Mouse (Mus musculus) heart, adult 8-10 months (tissue): Measurements from ENCODE around the gene Aldh1a3. TPM values are rescaled to one million over a fixed set of nuclear protein-coding genes. Genes with fewer than 3 reads are reported as not detected.

Experiments
- DNase-seq: peaks from one replicate; pipeline ENCODE4 v3.0.0; 2022; ENCODE audit warnings: low spot score
- total RNA-seq, 4 experiments: library from RNA; stranded (reverse); gene quantifications; 2 replicates each; pipeline ENCODE4 v1.2.4; 2022

The Aldh1a3 gene
- 1 to 10 TPM in 3 of 4 experiments, under 1 TPM in 1; 0.90 to 1.4 (median 1.2) TPM for total RNA-seq

DNA sequence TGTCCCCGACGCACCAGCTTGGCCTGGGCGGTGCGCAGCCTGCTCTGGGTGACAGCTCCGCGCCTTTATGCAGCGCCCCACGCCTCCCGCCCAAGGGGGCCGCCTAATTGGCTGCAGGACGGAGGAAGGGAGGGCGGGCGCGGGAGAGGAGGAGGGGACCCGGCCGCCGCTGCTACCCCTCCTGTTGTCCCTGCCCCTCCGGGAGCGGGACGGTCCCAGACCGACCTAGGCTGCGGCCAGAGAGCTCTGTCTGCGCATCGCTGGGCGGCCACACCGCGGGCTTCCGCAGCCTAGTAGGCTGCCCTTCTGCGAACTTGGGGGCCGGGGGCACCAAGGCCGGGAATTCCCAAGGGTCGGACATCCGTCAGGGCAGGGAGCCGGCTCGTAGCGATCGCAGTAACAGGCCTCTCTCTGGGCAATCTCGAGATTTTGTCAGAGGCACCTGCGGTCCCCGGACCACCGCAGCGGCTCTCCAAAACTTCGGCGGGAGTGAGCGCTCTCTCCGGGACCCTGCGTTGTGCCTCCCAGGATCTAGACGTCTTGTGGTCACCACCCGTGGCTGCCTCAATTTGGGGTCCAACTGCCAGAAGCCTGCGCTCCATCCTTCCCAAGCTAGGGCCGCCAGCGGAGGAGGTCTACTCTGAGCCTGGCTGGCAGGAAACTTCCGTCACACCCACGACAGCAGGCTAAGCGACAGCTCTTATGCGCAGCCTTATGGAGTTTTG is at the start of gene Aldh1a3:
Aldh1a3 (minus strand) TSS at position 81 of the 725 bp plus-strand sequence.
- DNase-seq = no peak

DNA sequence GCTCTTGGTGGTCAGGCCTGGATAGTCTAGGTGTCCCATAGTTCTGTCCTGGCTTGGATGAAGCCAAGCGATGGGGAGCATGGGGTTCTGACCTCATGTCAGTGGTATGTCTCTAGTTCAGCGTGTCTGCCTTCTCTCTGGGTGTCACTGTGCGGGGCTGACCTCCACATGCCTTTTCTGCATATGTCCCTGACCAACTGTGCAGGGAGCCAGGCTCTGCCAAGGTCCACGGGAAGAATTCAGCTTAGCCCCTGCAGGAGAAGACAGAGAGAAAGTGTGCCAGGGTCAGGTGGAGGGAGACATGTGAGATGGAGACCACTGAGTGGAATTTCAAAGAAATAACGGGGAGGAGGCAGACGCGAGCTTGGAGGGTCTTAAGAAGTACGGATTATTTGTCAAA is 49.0 kb upstream of the Aldh1a3 start:
- no peak for DNase-seq

DNA sequence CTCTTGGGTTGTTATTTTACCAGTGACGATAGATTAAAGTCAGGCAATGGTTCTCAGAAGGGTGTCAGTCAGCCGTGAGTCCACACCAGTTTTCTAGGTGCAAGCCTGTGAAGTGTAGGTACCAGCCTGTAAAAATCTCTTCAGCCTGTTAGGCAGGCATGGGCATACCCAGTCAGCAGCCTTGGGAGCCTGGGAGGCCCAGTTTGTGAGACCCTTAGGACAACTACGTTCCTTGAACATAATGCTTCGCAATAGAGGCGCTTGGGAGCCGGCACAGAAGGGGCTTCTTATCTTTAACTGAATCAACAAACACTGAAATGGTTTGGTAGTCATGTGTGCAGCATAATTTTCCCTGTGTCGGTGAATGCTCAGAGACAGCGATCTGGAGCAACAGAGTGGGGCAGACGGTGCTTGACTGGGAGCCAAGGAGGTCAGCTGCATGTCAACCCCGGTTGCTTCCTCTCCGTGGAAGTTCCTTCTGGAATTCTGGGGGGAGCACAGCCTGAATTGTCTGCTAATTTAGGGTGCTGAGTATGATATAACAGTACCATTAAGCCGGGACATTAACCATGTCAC is 44.4 kb upstream of the Aldh1a3 start:
- DNase-seq = no peak

DNA sequence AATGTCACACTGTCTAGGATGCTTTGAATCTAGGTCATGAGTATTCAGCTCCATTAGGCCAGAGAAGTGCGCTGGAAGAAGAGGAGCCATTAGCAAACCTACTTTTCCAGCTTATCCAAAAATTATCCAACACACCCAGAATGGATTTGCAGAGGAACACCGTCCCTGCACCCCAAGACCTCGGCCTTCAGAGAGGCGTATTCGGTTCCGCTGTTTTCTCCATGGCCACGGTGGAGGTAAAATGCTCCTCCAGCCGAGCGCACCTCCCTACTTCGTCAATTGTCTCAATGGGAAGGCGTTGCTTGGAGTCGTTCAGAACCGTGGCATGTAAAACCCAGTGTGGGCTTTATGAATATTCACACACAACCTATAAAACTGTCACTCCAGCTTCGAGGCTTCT is 39.3 kb upstream of the Aldh1a3 start:
- DNase-seq = no peak

DNA sequence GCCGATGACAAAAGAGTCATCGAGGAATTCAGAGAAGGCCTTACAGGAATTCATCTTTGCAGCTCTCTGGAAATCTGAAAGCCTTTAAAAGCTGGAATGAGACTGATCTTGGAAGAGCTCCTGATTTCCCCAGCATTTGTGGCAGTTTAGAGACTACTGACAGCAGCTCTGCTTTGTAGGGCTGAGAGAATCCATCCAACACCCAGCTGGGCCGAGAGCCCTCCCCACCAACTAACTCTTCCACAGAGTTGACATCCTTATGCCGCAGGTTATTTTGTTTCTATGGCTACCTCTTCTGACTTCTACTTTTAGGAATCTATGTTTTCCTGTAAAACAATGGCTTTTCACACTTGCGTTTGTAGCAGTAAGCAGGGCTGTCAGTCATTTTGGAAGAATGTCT is 37.9 kb upstream of the Aldh1a3 start:
- DNase-seq = no peak

DNA sequence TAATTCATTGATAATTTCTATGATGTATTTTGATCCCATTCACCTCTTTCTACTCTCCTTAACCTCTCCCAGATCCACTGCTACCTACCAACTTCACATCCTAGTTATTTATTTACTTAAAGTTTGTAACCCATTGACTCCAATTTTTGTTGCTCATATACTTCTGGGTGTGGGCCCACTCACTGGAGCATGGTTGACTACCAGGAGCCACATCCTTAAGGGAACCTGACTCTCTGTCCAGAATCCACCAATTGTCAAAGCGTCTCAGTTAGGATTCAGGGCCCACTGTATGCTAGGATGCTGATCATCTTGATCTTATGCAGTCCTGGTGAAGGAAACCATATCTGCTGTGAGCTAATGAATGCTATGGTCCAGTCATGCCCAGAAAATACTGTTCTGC is 35.8 kb upstream of the Aldh1a3 start:
- no peak for DNase-seq

DNA sequence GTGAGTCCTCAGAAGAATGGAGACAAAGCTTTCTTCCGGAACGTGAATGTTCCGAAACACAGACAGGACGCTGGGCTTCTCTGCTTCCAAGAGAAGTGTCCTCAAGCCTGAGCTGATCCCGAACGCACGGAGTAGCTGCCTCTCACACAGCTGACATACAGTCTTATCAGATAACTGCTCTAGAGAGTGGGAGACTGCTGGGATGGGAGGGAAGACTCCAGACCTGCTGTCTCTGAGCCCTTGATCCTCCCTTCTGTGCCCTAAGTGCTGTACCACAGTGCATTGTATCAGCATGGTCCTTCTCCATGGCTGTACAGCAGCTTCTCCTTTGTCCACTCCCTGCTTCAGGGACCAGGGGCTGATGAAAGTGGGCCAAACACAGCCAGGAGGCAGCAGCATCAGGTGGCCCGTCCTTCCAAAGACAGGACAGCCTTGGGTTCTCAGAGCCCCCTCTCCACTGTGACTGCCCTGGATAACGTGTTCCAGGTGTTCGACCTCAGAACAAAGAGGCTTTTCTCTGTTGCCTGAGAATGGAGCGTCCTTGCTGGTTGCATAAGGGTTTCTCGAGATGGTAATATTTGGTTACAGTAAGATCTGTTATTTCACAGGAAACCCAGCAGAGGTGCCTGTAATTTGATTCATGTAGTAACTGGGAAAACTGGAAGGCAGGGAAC is 24.4 kb upstream of the Aldh1a3 start:
- no peak for DNase-seq

DNA sequence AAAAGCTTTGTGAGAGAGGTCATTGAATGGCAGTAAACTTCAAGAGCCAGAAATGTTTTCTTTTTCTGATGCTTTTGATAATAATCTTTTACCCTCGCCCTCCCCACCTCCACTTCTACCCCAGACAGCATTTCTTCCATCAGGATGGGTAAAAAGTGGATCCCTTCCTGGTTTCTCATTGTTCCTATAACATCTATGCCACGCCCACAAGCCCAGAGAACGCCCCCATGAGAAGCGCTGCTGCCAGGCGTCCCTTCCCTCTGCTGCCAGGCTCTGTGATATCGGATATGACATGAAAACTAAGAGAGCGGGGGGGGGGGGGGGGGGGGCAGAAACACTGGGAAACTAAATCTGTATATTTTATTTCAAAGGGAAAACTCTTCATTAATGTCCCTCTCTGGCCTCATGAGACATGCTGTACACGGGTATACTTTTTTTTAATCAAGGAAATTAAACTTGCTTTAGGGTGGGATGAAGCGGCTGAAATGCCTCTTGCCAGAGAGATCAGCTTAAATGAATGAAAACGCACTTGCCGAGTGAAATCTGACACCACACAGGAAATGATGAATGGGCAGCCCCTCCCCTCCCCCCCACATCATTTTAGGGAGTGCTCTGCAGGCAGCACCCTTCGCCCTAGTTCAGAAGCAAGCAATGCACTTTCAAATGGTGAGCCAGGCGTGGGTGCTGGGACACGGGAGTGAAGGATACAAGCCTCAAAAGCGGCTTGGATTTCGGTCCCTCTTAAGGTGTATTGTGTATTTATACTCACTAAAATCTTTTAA is 22.8 kb upstream of the Aldh1a3 start:
- no peak for DNase-seq

DNA sequence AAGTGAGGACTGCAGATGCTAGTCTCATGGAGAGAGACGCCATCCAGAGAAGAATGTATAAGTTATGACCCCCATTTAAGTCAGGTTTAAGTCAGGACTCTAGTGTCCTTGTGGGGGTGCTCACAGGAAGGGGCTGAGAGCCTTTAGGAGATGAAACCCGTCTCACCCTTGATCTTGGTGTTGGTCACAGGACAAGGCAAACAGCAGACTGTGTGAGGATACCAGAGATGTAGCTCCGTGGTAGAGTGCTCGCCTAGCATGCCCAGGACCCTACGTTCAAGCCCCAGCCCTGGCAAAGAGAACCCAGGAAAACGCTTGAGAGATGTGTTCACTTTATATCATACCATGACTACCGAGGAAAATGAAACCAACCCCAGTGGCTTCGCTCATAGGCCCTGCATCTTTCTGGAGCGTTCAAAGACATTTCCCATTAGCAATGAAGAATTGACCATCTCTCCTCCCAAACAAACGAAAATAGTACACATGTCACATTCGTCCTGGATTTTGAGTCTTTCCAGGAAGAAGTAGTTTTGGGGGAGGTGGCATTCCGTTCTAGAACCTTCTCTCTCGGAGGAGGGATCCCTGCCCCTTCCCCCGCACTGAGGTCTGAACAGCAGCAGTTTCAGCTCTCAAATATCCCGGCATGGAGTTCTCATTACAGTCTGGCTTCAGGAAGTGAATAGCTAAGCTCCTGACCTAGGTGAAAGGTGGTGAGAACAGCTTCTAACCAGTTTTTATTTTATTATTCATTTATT is 21.6 kb upstream of the Aldh1a3 start:
- no peak for DNase-seq

DNA sequence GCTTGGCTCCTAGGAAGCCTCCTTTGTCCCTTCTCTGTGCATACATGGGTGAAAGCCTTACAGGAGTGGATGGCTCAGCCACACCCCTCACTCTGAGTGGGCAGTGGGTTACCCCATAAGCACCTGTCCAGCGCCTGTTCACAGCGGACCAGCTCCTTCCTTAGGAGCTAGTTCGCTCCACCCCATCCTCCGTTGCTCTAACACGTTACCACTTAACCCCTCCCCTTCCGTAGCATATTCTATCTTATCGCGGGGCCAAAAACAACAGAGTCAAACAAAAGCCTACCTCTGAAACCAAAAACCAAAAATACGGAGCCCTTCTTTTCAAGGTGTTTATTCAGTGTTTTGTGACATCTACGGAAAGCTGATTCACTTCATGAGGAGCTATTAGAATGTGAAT is 21.0 kb upstream of the Aldh1a3 start:
- DNase-seq = no peak

DNA sequence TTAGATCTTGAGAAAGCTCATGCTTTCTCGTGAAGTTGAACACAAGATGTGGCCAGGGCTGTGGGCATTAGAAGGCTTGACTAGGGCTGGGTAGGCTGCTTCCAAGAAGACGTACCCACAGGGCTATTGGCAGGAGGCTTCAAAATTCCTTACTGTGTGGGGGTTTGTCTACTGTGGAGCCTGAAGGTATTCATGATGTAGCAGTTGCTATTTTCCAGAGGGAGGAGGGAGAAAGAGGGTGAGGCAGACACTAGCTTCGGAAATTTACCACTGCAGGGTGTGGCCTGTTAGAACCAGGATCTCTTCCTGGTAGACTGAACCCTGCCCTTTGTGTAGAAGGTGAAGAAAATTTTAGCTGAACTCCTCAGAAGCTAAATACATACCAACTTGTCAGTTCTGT is 19.5 kb upstream of the Aldh1a3 start:
- no peak for DNase-seq

DNA sequence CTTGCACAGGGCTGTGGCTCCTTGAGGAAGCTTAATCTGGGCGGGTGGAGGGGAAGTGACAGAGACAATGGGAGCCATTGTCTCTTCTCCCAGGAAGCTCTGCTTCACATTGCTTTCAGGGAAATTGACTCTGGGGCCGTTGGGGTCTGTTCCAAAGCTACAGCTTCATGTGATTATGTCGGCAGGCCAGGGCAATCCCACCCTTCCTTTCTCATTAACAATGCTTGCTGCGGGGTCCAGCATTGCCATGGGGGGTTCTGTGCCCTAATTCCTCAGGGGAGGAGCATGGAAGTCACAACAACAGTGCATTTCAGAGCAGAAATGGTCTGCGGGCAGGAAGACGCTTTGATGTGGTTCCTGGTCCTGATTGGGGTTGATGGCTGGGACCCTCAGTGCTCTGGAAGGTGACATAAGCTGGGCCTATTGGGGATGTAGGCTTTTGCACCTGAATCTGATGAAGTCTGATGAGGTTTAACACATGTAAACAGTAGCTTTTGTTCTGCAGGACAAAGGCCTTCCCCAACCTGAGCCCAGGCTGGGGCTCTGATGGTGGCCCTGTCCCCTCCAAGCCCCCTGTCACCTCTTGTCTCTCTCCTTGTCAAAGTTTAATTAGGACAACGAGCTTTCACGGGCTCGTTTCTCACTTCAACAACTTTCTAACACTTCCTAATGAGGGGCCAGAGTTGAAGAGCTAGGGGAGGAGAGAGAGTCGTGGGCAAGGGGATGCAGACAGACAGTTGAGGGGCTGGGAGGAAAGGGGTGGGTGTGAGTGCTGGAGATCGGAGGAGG is 18.0 kb upstream of the Aldh1a3 start:
- no peak for DNase-seq

DNA sequence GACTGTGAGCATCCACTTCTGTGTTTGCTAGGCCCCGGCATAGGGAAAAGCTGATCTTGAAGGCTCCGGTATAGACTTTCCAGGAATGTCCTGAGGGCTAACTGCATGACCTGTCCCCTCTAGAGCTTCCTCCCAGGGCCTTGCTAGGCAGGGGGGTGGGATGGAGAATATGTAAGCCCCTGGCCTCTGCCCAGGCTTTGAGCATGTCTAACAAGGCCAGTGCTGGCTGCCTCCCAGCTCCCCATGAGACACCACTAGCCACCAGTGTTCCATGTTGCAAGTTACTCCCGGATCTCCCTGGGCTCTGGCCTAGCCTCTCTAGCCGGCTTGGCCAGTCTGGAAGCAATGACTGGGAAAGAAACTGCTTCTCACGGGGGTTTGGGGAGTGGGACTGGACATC is 17.4 kb upstream of the Aldh1a3 start:
- DNase-seq = no peak

DNA sequence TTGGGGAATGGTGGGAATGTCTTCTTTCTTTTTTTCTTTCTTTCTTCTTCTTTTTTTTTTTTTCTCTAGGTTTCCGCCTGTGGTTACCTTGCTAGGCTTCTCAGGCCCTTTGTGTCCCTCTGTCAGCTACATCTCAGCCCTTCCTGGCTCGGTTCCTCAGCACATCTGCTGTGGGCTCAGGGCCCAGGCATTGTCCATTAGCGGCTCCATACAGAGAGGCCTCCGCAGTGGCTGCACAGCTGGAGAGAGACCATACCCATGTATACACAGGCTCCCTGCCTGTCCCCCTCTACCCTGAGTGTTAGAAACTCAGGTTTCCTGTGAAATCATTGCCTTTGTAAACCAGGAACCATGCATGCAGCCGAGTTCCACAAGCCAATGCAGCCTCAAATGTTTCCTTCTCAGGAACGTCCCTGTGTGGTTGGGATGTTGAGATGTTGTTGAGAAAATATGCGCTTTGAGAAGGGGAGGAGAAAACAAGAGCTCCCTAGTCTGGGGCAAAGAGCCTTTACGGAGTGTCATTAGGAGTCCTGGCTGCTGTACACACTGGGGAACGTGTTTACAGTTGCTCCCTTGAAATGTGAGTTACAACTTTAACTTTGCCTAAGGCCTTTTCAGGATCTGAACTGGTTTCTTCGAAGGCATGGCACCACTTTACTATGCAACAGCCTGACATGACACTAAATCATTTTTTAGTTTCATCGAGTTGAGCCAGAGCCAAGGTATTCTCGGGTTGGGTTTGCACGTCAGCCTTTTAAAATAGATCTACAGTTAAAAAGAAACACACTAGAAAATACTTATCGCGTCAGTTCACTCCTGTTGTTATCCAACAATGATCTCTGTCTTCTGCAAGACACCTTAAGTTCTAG is 15.4 kb upstream of the Aldh1a3 start:
- no peak for DNase-seq

DNA sequence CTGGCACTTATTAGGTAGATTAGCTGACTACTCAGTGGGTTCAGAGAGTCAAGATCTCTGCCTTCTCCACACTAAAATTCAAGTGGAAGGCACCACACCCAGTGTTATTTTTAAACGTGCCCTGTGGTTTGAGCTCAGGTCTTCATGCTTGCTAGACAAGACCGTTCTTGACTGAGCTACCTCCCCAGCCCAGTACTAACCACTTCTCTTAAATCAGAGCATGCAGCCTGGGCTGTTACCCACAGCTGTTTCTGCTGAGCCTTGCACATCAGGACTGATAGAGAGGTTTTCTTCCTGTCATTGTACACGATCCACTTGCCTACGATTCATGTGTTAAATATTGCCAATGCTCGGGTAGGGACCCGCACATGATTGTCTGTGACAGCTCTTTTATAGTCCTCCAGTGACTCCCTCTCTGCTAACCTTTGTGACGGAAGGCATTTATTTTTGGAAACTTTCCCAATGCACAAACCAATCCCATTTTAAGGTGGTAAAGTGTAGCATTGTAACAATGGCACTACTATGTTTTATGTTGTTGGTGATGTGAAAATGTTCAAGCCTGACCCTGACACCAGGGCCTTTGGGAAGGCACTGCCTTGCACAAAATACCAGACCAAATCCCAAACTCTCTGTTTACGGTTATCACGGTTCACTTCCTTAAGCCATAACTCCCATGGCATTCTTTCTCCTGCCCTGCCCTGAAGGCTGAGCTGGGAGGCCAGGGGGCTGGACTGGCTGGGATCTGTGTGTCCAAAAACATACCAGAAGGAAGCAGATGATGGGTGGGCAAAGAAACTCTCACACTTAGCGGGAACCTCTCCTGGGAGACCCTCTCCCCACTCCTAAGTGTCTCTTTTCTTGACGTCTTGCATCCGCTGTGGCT is 11.7 kb upstream of the Aldh1a3 start:
- DNase-seq = no peak

DNA sequence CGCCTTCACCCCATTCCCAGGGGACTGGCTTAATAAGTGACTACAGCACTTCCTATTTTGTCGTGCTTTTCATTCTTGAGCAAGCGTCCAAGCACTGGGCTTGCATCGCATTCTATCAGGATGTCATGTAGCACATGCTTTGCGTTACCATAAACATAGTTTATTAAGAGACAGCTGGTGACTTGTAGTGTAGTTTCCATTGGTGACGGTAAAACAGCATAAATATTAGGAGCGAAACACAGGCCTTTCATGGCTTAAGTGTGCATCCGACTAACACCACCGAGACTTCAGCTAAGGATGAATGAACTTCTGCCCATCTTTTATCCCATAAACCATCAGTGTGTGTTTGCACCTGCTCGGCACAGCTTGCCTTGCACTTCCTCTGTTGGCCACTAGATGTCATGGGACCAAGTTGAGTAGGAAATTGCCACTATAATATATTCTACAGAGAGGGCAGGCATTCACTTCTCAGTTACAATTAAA is 7.2 kb upstream of the Aldh1a3 start:
- DNase-seq = peak; percentile 58

DNA sequence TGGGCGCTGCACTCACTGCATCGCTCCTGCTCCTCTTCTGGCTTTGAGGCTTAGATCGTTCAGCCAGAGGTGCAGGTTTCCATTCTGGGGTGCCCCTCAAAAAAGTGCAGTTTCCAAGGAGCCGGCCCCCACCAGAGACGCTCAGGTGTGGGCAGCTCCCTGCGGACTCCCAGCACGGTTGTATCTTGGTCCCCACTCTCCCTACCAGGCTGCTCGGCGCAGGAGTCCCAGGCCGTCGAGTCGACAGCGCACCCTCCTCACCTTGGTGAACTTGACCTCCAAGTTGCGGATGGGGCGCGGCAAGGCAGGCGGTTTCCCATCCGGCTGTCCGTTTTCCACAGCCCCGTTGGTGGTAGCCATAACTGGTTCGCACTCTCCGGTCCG is 272 bp downstream of the Aldh1a3 start:
- DNase-seq = no peak

DNA sequence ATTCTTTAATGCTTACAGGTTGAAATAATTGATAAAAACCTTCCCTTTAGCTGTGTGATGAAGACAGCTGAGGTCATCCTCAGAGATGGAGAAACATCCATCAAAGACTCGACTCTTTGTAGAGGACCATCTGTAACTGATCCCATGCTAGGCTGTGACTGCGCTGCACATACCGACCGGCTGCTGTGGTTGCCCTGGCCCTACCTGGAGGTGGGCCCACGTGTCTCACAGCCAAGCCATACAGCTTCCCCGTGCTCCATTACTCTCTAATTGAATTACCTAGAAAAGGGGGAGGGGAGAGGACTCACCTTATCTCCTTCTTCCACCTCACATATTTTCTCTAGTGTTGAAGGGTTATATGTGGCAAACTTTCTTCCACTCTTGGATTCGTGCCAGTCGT is 5.4 kb downstream of the Aldh1a3 start:
- no peak for DNase-seq

DNA sequence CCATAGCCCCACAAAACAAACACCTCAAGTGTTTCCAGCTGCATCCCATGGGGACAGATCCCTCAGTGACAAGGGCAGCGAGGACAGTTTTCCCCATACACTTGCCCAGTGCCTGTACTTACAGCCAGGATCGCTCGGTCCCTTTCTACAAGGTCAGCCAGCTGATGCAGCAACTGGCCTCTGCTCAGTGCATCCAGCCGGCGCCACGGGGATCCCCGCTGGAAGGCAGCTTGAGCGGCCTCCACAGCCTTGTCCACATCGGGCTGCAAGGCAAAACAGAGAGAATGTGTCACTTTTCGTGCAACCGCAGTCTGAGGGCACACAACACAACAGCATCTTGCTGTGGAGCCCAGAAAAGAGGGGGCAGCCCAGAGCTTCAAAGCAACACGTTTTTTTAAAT is 8.3 kb downstream of the Aldh1a3 start:
- no peak for DNase-seq
